Mouse (Mus musculus): ENCODE results near the gene Cfap206. TPM values are rescaled to one million over a fixed set of nuclear protein-coding genes. Genes with fewer than 3 reads are reported as not detected.
A peak's percentile ranks its signal among the peaks of the same experiment; 100 is the strongest.
"Not testable (repeated sequence)": the region's sequence is repeated elsewhere in the genome, so short reads cannot be mapped to it uniquely, and the experiment has no call there.

Cfap206 gene
- total RNA-seq (2017) = 0.87 to 2.0 TPM (median 0.96 TPM) in 3 replicates

GRCm38 (mm10) chr4:34729851-34730341, at the start of gene Cfap206:
Gene Cfap206, minus strand, starts transcription at chr4:34730206.
- no peak for ATAC-seq (replicated peaks; ENCODE audit: insufficient number of reproducible peaks, low FRiP score, low TSS enrichment, poor library complexity, severe bottlenecking)

GRCm38 (mm10) chr4:34777677-34778527, 47.9 kb upstream of the Cfap206 start, which contains the start of gene Smim8:
Gene Smim8, minus strand, starts transcription at chr4:34778423.
- ATAC-seq (replicated peaks; ENCODE audit: insufficient number of reproducible peaks, low FRiP score, low TSS enrichment, poor library complexity, severe bottlenecking) = peak; percentile 98

- ATAC-seq (replicated peaks; ENCODE audit: insufficient number of reproducible peaks, low FRiP score, low TSS enrichment, poor library complexity, severe bottlenecking) = no peak
These were observed 41.8 kb upstream of the Cfap206 start for GRCm38 (mm10) chr4:34771652-34772371.

GRCm38 (mm10) chr4:34756163-34756562, 26.2 kb upstream of the Cfap206 start, which contains the start of gene Gm136:
Gene Gm136, minus strand, starts transcription at chr4:34756263.
- no peak for ATAC-seq (replicated peaks; ENCODE audit: insufficient number of reproducible peaks, low FRiP score, low TSS enrichment, poor library complexity, severe bottlenecking)

- ATAC-seq (replicated peaks; ENCODE audit: insufficient number of reproducible peaks, low FRiP score, low TSS enrichment, poor library complexity, severe bottlenecking) = no peak
These were observed 19.2 kb upstream of the Cfap206 start for GRCm38 (mm10) chr4:34749236-34749635.

GRCm38 (mm10) chr4:34734461-34734860, 4.5 kb upstream of the Cfap206 start:
- ATAC-seq (replicated peaks; ENCODE audit: insufficient number of reproducible peaks, low FRiP score, low TSS enrichment, poor library complexity, severe bottlenecking) = no peak

- ATAC-seq (replicated peaks; ENCODE audit: insufficient number of reproducible peaks, low FRiP score, low TSS enrichment, poor library complexity, severe bottlenecking) = not testable (repeated sequence)
These were observed 3.4 kb upstream of the Cfap206 start for GRCm38 (mm10) chr4:34733415-34733814.

GRCm38 (mm10) chr4:34725710-34726109, 4.3 kb downstream of the Cfap206 start:
- not testable (repeated sequence) for ATAC-seq (replicated peaks; ENCODE audit: insufficient number of reproducible peaks, low FRiP score, low TSS enrichment, poor library complexity, severe bottlenecking)

GRCm38 (mm10) chr4:34724306-34724705, 5.7 kb downstream of the Cfap206 start:
- no peak for ATAC-seq (replicated peaks; ENCODE audit: insufficient number of reproducible peaks, low FRiP score, low TSS enrichment, poor library complexity, severe bottlenecking)

- ATAC-seq (replicated peaks; ENCODE audit: insufficient number of reproducible peaks, low FRiP score, low TSS enrichment, poor library complexity, severe bottlenecking) = no peak
These were observed 6.8 kb downstream of the Cfap206 start for GRCm38 (mm10) chr4:34723186-34723585.

GRCm38 (mm10) chr4:34720127-34720895, 9.7 kb downstream of the Cfap206 start:
- ATAC-seq (replicated peaks; ENCODE audit: insufficient number of reproducible peaks, low FRiP score, low TSS enrichment, poor library complexity, severe bottlenecking) = no peak

- ATAC-seq (replicated peaks; ENCODE audit: insufficient number of reproducible peaks, low FRiP score, low TSS enrichment, poor library complexity, severe bottlenecking) = no peak
These were observed 10.6 kb downstream of the Cfap206 start for GRCm38 (mm10) chr4:34719421-34719820.

- no peak for ATAC-seq (replicated peaks; ENCODE audit: insufficient number of reproducible peaks, low FRiP score, low TSS enrichment, poor library complexity, severe bottlenecking)
These were observed 14.9 kb downstream of the Cfap206 start for GRCm38 (mm10) chr4:34715062-34715461.

GRCm38 (mm10) chr4:34708127-34708526, 21.9 kb downstream of the Cfap206 start:
- no peak for ATAC-seq (replicated peaks; ENCODE audit: insufficient number of reproducible peaks, low FRiP score, low TSS enrichment, poor library complexity, severe bottlenecking)

GRCm38 (mm10) chr4:34707248-34707647, 22.8 kb downstream of the Cfap206 start:
- no peak for ATAC-seq (replicated peaks; ENCODE audit: insufficient number of reproducible peaks, low FRiP score, low TSS enrichment, poor library complexity, severe bottlenecking)

- no peak for ATAC-seq (replicated peaks; ENCODE audit: insufficient number of reproducible peaks, low FRiP score, low TSS enrichment, poor library complexity, severe bottlenecking)
These were observed 27.0 kb downstream of the Cfap206 start for GRCm38 (mm10) chr4:34703029-34703428.

- no peak for ATAC-seq (replicated peaks; ENCODE audit: insufficient number of reproducible peaks, low FRiP score, low TSS enrichment, poor library complexity, severe bottlenecking)
These were observed 27.8 kb downstream of the Cfap206 start for GRCm38 (mm10) chr4:34702231-34702630.

- ATAC-seq (replicated peaks; ENCODE audit: insufficient number of reproducible peaks, low FRiP score, low TSS enrichment, poor library complexity, severe bottlenecking) = peak; percentile 43; the same call in 1 of the 2 replicates
These were observed 28.5 kb downstream of the Cfap206 start for GRCm38 (mm10) chr4:34701528-34701927.

- no peak for ATAC-seq (replicated peaks; ENCODE audit: insufficient number of reproducible peaks, low FRiP score, low TSS enrichment, poor library complexity, severe bottlenecking)
These were observed 42.0 kb downstream of the Cfap206 start for GRCm38 (mm10) chr4:34688021-34688420.
